Mouse (Mus musculus): ENCODE results near the gene Map3k21. TPM values are rescaled to one million over a fixed set of nuclear protein-coding genes. Genes with fewer than 3 reads are reported as not detected.
A peak's percentile ranks its signal among the peaks of the same experiment; 100 is the strongest.

Gene Map3k21
- total RNA-seq, 2 experiments from 2014 or later, result not detected

- no peak for ATAC-seq (ENCODE audit: poor library complexity, severe bottlenecking)
These were observed 49.8 kb downstream of the Map3k21 start for GRCm38 (mm10) chr8:125960037-125960436.

- ATAC-seq (ENCODE audit: poor library complexity, severe bottlenecking), result no peak
These were observed 51.5 kb downstream of the Map3k21 start for GRCm38 (mm10) chr8:125961790-125962189.

GRCm38 (mm10) chr8:125963807-125964211 is 53.6 kb downstream of the Map3k21 start:
- ATAC-seq (ENCODE audit: poor library complexity, severe bottlenecking), result no peak

- no peak for ATAC-seq (ENCODE audit: poor library complexity, severe bottlenecking)
These were observed 61.1 kb downstream of the Map3k21 start for GRCm38 (mm10) chr8:125971336-125971735.

GRCm38 (mm10) chr8:125975981-125976380 is 65.7 kb downstream of the Map3k21 start:
- ATAC-seq (ENCODE audit: poor library complexity, severe bottlenecking), result no peak

GRCm38 (mm10) chr8:125980826-125981225 is 70.6 kb downstream of the Map3k21 start:
- no peak for ATAC-seq (ENCODE audit: poor library complexity, severe bottlenecking)

GRCm38 (mm10) chr8:125983515-125983914 is 73.3 kb downstream of the Map3k21 start:
- 0 out of 2 replicates have a peak, but pooled peaks have one; percentile 38 for ATAC-seq (ENCODE audit: poor library complexity, severe bottlenecking)

- no peak for ATAC-seq (ENCODE audit: poor library complexity, severe bottlenecking)
These were observed 73.9 kb downstream of the Map3k21 start for GRCm38 (mm10) chr8:125984140-125984539.

- no peak for ATAC-seq (ENCODE audit: poor library complexity, severe bottlenecking)
These were observed 75.1 kb downstream of the Map3k21 start for GRCm38 (mm10) chr8:125985364-125985763.

- ATAC-seq (ENCODE audit: poor library complexity, severe bottlenecking), result no peak
These were observed 76.8 kb downstream of the Map3k21 start for GRCm38 (mm10) chr8:125986999-125987589.

- ATAC-seq (ENCODE audit: poor library complexity, severe bottlenecking), result no peak
These were observed 77.7 kb downstream of the Map3k21 start for GRCm38 (mm10) chr8:125987996-125988395.

- no peak for ATAC-seq (ENCODE audit: poor library complexity, severe bottlenecking)
These were observed 83.4 kb downstream of the Map3k21 start for GRCm38 (mm10) chr8:125993636-125994035.

- ATAC-seq (ENCODE audit: poor library complexity, severe bottlenecking), result no peak
These were observed 85.1 kb downstream of the Map3k21 start, which contains the start of gene Kcnk1 for GRCm38 (mm10) chr8:125995101-125995986. Gene Kcnk1 (plus strand): TSS chr8:125995170.

- ATAC-seq (ENCODE audit: poor library complexity, severe bottlenecking), result no peak
These were observed 86.0 kb downstream of the Map3k21 start for GRCm38 (mm10) chr8:125996031-125996839.

GRCm38 (mm10) chr8:125996980-125997379 is 86.7 kb downstream of the Map3k21 start:
- no peak for ATAC-seq (ENCODE audit: poor library complexity, severe bottlenecking)

Other genes with a start within 250 kb of the Map3k21 start
- 2.7 and 4.6 TPM in 2 replicates for gene Map10, start 240.6 kb upstream of the Map3k21 start, total RNA-seq (2015)
- gene Map10, start 240.6 kb upstream of the Map3k21 start, total RNA-seq (2017), result 2.3 and 3.5 TPM in 2 replicates
- 33.0 and 33.3 TPM in 2 replicates for gene Ntpcr, start 180.5 kb upstream of the Map3k21 start, total RNA-seq (2015)
- gene Ntpcr, start 180.5 kb upstream of the Map3k21 start, total RNA-seq (2017), result 15.8 and 18.8 TPM in 2 replicates
- not detected in 2 replicates for gene Pcnx2, start 12.1 kb upstream of the Map3k21 start, total RNA-seq (2015)
- not detected in 2 replicates for gene Pcnx2, start 12.1 kb upstream of the Map3k21 start, total RNA-seq (2017)
- gene Kcnk1, start 84.7 kb downstream of the Map3k21 start, total RNA-seq (2015), result 0.13 and 0.46 TPM in 2 replicates
- gene Kcnk1, start 84.7 kb downstream of the Map3k21 start, total RNA-seq (2017), result 0.77 TPM in 1 of 2 replicates, not detected in the other

All from megakaryocyte, adult 5-6 weeks (primary cell).